Mouse (Mus musculus): ENCODE measurements around the gene Lrriq3.
A peak's percentile ranks its signal among the peaks of the same experiment; 100 is the strongest.

Lrriq3 gene

GRCm38 (mm10) chr3:155093116-155093956 lies at the start of gene Lrriq3, which contains the start of gene Fpgt:
TSS of gene Lrriq3 (plus strand) at chr3:155093434.
TSS of gene Fpgt (minus strand) at chr3:155093403.
- DNase-seq (ENCODE audit: low spot score in 2 of 2), result peak; percentile 90 to 92

- no peak for DNase-seq (ENCODE audit: low spot score in 2 of 2)
Measured at GRCm38 (mm10) chr3:155052021-155052420, 41.2 kb upstream of the Lrriq3 start.

GRCm38 (mm10) chr3:155053189-155053588 lies 40.0 kb upstream of the Lrriq3 start:
- DNase-seq (ENCODE audit: low spot score in 2 of 2), result no peak

- no peak for DNase-seq (ENCODE audit: low spot score in 2 of 2)
Measured at GRCm38 (mm10) chr3:155055231-155055916, 37.9 kb upstream of the Lrriq3 start, which contains the start of gene Tnni3k. TSS of gene Tnni3k (minus strand) at chr3:155055407.

GRCm38 (mm10) chr3:155056606-155057005 lies 36.6 kb upstream of the Lrriq3 start:
- no peak for DNase-seq (ENCODE audit: low spot score in 2 of 2)

GRCm38 (mm10) chr3:155057566-155057965 lies 35.7 kb upstream of the Lrriq3 start:
- no peak for DNase-seq (ENCODE audit: low spot score in 2 of 2)

- DNase-seq (ENCODE audit: low spot score in 2 of 2), result no peak
Measured at GRCm38 (mm10) chr3:155058800-155059448, 34.3 kb upstream of the Lrriq3 start.

- no peak for DNase-seq (ENCODE audit: low spot score in 2 of 2)
Measured at GRCm38 (mm10) chr3:155059449-155059822, 33.8 kb upstream of the Lrriq3 start.

- no peak for DNase-seq (ENCODE audit: low spot score in 2 of 2)
Measured at GRCm38 (mm10) chr3:155077908-155078307, 15.3 kb upstream of the Lrriq3 start.

GRCm38 (mm10) chr3:155092081-155092480 lies 1.2 kb upstream of the Lrriq3 start:
- no peak for DNase-seq (ENCODE audit: low spot score in 2 of 2)

- no peak for DNase-seq (ENCODE audit: low spot score in 2 of 2)
Measured at GRCm38 (mm10) chr3:155099266-155099665, 6.0 kb downstream of the Lrriq3 start.

GRCm38 (mm10) chr3:155105957-155106356 lies 12.7 kb downstream of the Lrriq3 start:
- no peak for DNase-seq (ENCODE audit: low spot score in 2 of 2)

- no peak for DNase-seq (ENCODE audit: low spot score in 2 of 2)
Measured at GRCm38 (mm10) chr3:155137737-155138136, 44.5 kb downstream of the Lrriq3 start.

- DNase-seq (ENCODE audit: low spot score in 2 of 2), result no peak
Measured at GRCm38 (mm10) chr3:155141047-155141446, 47.8 kb downstream of the Lrriq3 start.

GRCm38 (mm10) chr3:155144368-155144767 lies 51.1 kb downstream of the Lrriq3 start:
- no peak for DNase-seq (ENCODE audit: low spot score in 2 of 2)

GRCm38 (mm10) chr3:155161842-155162241 lies 68.6 kb downstream of the Lrriq3 start:
- DNase-seq (ENCODE audit: low spot score in 2 of 2), result no peak

- no peak for DNase-seq (ENCODE audit: low spot score in 2 of 2)
Measured at GRCm38 (mm10) chr3:155180303-155180902, 87.2 kb downstream of the Lrriq3 start.

GRCm38 (mm10) chr3:155186456-155186855 lies 93.2 kb downstream of the Lrriq3 start:
- no peak for DNase-seq (ENCODE audit: low spot score in 2 of 2)

GRCm38 (mm10) chr3:155188857-155189256 lies 95.6 kb downstream of the Lrriq3 start:
- no peak for DNase-seq (ENCODE audit: low spot score in 2 of 2)

GRCm38 (mm10) chr3:155234919-155235318 lies 141.7 kb downstream of the Lrriq3 start:
- no peak for DNase-seq (ENCODE audit: low spot score in 2 of 2)

GRCm38 (mm10) chr3:155235502-155235901 lies 142.3 kb downstream of the Lrriq3 start:
- no peak for DNase-seq (ENCODE audit: low spot score in 2 of 2)

Data from frontal cortex, postnatal 10 days (tissue).